Mouse (Mus musculus) cerebellum, adult 8-10 months (tissue): Measurements from ENCODE around the gene Tifa.

Experiments
- DNase-seq: peaks from one replicate; pipeline ENCODE4 v3.0.0; 2022

Gene Tifa

DNA sequence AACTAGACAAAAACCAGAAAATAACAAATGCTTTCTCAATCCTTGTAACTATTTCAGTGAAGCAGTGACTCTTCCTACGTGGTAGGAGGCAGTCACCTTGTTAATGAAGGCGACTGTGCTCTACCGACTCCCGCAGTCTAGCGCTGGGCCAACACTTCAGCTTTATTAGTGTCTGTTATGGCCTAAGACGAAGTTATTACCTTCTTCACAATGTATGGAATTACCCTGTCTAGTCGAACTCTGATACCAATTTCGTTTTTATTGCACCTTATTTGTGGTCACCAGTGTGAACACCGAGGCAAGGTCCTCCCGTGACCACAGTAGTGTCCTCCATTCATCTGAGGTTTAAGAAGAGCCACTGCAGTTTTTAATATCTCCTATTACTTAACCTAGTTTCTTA lies 40.6 kb downstream of the Tifa start:
- DNase-seq = no peak

DNA sequence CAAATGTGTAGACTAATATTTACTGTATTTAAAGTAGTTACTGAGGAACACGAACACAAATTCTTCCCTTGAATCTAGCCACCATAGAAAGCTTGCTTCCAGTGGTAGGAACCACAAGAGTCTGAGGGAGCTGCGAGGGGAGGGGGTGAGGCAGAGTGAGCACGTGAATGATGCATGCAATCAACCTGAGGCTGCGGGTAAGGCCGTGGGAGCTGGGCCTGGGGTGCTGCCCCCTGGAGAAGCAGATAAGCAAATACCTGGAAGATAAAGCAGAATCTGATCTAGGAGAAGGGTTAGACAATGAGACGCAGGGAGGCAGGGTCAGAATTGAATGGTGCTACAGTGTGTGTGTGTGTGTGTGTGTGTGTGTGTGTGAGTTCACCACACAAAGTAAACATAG lies 41.5 kb downstream of the Tifa start:
- DNase-seq = no peak

DNA sequence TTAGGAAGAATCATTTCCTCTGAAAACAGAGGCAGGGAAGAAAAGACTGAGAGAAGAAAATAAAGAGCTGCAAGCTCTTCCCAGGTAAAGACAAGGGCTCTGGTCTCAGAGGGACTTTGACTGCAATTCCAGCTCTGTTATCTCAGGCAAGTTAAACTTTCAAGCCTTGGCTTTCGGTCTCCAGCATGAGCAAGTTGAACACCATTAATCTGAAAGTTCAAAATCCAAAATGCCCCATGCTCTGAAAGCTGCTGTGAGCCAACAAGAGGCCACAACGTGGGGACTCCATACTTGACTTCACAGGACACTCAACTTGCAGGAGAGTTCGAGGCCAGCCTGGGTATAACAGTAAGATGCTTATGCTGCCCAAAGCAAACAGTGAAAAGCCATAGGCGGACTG lies 44.4 kb downstream of the Tifa start:
- no peak for DNase-seq

DNA sequence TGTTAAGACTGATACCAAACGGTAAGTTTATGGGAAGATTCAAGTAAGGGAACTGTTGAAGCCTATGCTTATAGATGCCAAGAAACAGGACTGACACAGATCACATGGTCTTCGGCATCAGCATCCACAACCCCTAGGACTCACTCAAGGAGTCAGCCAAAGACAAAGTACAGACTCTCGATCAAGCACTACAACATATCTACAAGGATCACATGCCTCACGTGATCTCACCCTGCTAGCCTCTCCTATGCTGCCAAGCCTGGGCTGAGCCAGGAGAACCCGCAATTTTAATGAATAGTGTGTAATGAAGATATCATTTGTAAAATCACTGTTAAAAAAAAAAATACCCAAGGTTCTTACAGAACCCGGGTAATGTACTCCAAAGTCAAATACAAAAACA lies 46.0 kb downstream of the Tifa start:
- DNase-seq = no peak

DNA sequence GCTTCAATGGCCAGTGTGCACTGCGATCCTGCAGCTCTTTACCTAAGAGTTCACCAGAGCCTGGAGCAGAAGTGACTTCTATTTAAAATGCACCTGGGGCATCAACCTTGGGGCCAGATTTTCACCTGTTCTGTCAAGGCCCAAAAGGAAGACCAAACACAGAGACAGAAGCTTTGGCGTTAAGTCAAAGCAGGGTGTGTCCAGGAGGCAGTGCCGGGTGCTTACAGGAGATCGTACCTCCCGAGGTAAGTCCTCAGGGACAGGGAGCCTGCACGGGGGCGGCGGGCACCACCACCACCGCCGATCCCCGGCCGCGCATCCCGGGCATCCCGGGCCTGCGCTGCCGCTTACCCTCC lies 47.2 kb downstream of the Tifa start:
- no peak for DNase-seq

DNA sequence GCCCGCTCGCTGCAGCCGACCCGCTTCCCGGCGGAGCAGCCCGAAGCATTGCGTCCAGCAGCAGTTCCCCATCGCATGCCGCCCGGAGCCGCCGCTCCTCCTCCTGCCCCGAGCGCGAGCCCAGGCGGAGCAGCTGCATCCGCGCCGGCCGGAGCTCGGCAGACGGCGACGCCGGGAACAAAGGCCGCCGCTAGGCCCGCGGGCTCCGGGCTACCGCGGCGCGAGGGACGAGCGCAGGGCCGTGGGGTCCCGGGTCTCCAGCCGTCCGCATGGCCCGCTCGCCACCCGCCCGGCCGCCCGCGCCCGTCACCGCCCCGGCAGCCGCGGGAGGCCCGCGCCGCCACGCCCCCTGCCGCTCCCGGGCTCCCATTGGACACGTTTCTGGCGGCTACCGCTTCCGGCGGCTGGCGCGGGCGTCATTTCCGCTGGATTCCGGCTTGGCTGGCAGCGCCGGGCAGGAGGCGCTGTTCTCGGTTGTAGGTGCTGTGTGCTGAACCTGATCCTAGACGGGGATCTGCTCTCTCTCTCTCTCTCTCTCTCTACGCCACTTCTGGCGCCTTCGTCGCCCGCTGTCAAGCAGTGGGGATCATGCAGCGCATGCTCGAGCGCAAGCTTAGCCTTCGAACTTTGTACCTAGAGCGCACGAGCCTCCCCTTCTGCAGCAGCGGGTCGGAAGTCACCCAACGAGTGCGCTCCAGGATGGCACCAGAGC lies 47.7 kb downstream of the Tifa start, which contains the start of gene Ap1ar:
Gene Ap1ar (minus strand): TSS at position 370 of the 712 bp plus-strand sequence.
- peak; percentile 94 for DNase-seq

DNA sequence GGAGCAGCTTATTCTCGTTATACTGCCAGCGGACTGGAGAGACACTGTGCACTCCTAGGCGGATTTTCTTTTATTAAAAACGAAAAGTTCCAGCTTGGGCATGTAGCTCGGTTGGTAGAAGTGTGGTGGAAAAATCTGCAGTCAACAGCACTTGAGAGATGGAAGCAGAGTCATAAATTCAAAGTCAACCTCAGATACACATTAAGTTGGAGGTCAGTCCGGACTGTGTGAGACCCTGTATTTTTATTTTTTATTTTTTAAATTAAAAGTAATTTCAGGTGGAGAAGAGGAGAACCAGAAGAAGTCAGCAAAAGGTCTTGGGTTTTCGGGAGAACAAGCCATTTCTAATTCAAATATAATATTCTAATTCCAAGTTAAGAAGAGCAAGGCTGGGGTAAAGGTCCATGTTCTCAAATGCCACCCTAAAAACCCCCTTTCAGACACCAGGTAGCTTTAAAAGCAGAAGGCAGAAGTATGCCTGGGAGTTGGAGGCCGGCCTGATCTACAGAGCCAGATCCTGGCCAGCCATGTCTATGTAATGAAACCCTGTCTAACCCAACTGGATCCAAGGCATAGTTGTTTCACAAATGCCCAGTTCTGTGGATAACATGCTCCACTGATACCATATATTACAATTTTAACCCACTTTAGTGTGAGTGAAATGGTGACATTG lies 48.5 kb downstream of the Tifa start:
- DNase-seq = no peak

DNA sequence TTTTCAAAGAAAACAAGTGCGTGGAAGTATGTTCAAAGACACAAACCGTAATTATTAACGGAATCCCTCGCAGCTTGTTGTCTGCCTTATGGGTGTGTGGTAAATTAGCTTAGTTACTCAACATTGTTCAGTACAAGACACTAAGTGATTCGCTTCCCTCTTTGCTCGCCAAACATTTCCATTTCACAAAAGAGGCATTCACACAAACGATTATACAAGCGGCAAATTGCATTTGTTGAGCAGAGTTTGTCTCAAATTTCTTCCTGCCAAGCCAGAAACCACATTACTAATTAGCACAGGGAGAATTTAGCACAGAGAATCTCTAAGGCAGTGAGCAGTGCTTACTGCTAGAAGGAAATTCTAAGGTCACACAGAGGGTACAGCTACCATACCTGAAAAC lies 52.3 kb downstream of the Tifa start:
- DNase-seq = no peak

DNA sequence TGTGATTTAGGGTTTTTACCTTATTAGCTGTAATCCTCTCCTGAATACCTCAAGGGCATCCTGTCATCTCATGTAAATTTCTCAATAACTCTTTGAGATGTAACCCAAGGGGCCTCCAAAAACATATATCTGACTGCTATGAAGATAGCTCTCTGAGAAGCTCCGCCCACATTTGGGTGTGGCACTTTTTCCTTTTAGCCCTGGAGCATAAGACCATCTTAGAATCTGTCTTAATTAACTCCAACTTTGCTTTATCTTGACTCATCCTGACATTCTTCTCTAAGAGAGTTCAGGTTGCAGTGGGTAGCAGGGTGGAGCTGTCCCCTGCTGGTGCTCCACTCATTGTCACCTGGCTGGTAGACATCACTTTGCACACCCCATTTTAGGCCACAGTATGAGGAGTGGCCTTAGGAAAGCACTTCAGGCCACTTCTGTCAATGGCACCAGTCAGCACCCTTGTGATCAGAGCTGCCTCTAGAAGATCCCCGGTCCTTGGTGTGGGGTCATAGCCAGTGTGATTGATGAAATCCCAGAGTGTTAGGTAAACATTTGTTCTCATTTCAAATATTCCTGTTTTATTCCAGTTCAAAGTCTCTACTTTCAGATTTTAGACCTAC lies 53.8 kb downstream of the Tifa start:
- no peak for DNase-seq

DNA sequence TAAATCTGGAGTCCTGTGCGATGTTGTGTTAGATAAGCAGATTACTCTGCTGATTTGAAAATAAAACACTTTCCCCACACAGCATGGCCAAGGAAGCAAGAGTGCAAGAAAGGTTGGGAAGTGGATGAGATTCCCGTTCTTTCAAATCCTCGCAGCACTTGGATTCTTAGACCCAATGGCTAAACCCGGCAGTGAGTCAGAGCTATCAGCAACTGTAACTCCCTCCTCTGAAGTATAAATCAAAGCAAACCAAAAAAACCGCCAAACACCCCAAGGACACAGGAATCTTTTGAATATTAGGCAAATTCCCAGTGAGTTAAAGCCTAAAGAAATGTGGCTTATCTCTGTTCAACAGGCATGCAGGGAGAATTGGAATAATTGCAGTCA lies 54.3 kb downstream of the Tifa start:
- DNase-seq = no peak

DNA sequence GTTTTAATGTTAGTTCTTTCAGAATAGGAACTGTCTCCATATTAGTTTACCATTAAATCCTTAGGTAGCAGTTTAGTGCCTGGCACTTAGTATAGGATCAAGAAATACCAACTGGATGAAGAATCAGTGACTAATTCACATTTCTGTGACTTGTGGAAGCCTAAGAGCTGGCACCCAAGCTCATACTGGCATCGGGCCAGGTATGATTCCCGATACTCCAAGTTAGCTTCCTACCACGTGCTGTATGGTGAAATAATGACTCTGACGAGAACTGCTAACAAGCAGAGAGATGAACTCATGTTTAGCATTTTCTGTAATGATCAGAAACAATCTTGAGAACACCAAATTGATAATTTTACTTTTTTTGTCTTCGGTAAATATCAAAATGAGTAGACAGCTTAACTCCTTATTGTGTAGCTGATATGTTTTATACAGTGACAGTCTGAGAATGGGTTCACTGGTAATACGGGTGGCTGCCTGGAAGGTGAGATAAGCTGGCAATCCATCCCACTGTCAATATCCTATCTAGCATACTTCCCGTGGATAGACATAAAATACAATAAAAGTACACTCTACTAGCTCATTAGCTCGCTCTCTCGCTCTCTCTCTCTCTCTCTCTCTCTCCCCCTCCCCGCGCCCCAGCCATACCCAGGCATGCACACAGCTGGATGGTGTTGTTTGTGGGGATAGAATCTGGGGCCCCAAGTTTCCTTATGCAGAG lies 58.6 kb downstream of the Tifa start:
- DNase-seq = no peak

DNA sequence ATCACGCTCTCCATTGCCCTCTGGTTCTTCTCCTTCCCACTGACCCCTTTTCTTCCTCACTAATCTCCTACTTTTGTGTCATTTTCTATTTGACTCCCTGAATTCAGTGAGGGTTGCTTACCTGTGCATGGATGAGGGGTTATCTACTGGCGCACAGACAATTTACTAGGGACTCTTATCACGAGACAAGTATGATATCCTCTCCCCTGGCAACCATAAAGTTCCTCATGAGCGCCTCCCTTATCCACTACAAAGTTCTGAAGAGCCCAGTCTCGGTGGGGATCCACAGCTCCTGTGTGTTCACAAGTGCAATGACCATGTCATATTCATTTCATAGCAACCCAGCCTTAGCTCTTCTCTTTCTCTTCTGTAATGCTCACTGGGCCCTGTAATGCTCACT lies 60.3 kb downstream of the Tifa start:
- DNase-seq = no peak

DNA sequence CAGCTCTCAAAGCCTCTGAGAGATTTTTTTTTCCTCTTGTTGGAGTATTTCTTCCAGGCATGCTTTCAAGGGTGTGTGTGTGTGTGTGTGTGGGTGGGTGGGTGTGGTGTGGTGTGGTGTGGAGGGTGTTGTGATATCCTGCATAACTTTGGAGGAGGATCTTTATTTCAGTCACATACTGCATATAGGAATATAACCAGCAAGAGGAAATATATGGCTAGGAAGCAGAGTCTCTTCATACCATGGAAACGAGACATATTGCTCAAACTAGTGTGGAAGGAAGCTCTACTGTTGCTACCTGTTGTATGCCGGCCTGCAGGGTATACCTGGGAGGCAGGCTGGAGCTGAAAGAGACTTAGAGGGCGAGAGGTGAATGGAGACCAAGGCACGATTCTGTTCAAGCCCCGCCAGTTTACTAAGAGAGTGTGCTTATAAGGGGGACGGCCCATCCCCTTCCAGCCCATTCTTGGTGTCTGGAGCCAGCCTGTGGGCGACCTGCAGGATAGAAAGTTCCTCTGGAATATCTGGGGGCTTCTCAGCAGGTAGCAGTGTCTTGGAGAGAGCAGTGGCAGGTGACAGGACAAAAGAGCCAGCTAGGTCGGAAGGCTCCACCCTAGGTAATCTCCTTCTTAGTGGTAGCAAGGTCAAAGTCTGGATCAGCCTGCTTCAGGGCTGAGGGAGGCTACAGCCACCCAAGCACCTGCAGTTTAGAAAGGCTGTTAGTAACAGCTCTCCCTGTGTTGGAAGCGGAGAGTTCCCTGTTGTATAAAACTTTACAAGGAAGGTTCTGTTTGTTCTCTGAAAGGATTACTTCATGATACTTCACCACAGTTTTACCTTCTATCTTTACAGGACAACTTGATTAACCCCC lies 61.4 kb downstream of the Tifa start:
- no peak for DNase-seq

DNA sequence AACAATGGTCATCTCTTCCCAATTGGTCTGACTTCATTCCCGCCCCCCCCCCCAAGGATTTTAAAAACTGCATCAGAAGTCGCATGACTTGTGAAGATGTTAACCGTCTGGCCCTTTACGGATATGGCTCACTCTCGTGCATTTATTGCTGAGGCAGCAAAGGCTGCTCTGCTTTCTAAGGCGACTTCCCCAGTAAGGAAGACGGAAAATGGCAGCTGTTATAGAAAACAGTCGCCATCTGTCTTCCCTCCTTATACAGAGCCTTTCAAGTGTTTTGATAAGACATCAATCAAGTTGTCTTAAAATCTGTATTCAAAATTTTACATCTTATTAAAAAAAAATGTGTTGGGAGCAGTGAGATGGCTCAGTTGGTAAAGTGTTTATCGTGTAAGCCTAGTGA lies 63.1 kb downstream of the Tifa start:
- DNase-seq = no peak

DNA sequence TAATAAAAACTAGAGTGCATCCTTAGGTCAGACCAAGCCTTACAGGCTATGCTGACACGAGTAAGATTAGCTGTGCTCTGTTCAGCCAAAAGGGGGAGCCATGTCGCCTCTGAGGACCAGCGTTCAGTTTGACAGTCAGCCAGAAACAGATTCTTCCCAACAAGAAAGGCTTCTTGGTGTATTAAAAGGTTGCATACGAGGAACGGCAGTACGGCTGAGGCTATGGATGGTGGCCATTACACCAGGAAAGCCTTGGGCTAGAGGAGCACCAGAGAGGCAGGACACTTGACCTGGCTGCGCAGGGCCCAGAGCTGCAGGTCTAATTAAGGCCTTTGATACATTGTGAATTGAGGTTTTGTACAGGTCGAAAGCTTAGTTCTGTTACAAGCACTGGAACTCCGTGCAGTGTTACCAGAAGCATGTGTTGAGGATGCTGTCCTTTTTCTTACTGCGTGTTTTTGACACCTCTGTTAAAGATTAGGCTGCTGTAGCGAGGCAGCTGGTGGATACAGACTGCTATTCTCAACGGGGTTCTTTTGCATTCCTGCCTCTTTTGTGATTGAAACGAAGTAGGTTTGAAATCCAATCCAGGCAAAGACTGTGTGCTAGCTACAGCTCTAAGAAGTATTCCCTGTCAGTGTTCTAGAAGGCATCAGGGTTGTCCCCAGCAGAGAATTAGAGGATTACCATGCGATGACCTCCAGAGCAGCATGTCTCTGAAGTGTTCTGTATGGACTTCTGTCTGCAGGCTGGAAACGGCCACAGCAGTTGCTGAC lies 64.0 kb downstream of the Tifa start:
- peak; percentile 67 for DNase-seq

DNA sequence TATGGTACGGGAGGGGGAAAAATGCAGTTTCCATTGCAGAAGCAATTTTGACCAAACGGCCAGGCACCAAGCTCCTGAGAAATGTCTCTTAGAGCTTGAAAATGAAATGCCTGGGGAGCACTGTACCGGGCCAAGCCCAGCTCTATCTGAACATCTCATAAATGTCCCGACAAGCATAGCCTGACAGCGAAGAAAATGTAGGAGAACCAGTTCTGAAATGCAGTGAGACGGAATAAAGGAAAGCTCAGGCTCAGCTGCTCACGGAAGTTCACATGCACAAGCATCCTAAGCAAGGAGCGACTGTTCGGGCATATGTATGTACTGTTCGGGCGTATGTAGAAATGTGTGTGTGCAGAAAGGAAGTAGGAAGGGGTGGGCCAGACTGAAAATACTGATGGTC lies 71.7 kb downstream of the Tifa start:
- DNase-seq = no peak

DNA sequence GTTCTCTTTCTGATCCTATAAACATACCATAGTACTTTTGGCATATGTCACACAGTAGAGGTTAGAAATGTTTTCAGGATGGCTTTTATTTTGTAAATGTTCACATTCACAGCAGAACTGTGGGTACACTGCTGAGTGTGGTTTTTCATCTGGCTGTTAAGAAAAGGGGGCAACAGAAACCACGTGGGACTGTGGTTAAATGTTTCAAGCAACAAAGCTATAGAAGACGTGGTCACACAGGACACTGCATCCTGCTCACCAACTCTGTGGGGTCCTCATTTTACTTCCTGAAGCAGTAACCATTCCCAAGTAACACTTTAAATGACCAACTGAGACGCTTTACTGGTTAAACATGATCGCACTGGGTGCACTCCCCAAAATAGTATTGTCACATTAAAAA lies 72.9 kb downstream of the Tifa start:
- no peak for DNase-seq

DNA sequence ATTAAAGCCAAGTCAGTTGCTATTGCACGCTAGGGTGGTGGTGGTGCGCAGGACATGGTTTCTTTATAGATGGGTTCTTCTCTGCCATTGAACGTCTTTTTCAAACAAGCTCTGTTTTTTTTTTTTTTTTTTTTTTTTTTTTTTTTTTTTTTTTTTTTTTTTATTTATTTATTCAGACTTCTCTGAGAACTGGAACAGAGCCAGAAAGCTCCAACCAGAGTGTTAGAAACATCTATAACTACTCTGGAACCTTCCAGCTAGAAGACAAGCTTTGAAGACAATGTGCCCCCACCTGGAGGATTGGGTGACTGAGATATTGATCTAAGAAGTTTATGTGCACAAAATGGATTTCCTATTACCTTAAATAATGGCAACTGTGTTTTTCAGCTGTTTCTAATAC lies 74.0 kb downstream of the Tifa start:
- DNase-seq = no peak

DNA sequence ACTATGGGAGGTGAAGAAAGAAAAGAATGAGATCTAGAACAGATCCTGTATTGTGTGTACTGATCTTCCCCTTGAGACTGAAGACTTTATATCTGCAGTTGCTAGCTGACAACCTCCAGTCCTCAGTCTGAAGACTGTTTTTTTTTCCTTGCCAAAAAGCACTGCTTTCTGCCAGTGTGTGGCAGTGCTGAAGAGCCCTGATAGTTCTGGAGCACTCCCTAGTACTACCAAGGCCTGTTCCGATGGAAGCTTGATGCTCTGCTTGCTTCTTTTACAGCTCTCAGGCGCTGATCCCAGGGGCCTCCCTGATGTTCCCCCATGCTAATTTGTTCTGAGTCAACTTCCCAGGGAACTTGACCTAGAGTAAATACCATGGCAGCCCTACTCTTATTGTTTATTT lies 74.6 kb downstream of the Tifa start:
- DNase-seq = no peak

DNA sequence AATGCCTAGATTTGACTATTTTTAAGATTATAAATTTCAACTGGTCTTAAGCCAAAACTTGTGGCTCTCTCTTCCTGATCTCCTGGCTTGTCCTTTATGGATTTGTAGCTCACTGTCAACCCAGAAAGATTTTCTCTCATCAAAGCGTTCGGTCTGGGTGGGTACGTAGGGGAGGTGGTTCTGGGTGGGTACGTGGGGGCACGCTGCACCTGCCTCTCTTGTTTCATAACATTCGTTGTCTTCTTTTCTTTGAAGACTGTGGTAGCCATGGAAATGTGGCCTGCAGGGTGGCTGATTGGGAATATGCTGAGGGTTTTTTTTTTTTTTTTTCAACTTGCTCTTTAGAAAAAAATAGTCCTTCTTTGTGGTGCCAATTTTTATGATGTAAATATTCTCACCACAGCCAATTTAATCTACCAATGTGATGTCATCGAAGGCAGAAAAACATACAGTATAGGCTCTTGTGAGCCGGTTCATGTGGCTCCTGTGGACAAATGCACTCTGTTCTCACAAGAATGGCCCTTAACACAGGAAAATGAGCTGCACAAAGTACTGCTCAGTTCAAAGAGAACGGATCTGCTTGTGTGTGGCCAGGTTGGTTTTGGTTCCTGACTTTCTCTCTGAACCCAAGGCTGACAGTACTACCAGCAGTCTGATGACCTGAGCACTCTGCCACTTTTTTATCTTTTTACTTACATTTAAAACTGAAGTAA lies 78.6 kb downstream of the Tifa start:
- no peak for DNase-seq

DNA sequence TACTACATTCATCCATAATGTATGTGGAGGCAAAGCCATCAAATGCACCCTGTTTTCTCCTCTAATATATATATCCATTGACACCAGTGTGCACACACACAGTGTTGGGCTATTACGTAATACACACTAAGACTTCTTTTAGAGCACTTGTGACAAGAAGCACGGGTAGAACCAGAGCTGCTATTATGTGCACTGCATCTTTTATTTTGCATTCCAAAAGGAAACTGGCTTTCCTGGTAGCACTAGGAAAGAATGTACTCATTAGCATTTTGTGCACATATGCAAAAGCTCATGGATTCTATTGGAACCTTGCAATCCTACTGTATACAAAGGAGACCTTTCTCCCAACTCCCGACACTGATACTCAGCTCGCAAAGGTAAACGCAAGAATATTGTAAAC lies 79.3 kb downstream of the Tifa start:
- DNase-seq = no peak
